Mouse (Mus musculus): ENCODE data around the gene Bach1. TPM values are rescaled to one million over a fixed set of nuclear protein-coding genes. Genes with fewer than 3 reads are reported as not detected.

The Bach1 gene
- polyA plus RNA-seq, 1 experiment, result 29.1 TPM

- Histone ChIP-seq H3K27me3 (ENCODE audit: control insufficient read depth, insufficient read depth, low read length) (no peaks in the 10 kb centered on the region), H3K36me3 (ENCODE audit: control insufficient read depth, insufficient read depth, low read length) (no peaks in the 10 kb centered on the region), H3K4me1 (ENCODE audit: control insufficient read depth, insufficient read depth, insufficient read length, low read length) (peaks cover 23% of the 10 kb centered on the region), H3K4me3 (ENCODE audit: low read depth, low read length) (no peak overlapping the region), H3K27ac (ENCODE audit: insufficient read depth, low read depth, low read length) (no peak overlapping the region)
- WGBS, result 90% methylated on average over 4 of the region's 4 CpGs
- TF ChIP-seq CTCF (IDR thresholded peaks at IDR 0.05; ENCODE audit: extremely low read depth, insufficient read length, insufficient replicate concordance, low read depth, low read length), result no peak
- TF ChIP-seq POLR2A (IDR thresholded peaks at IDR 0.05; ENCODE audit: low read depth, low read length), result no peak
Observed at GRCm38 (mm10) chr16:87666620-87667004, 32.1 kb upstream of the Bach1 start.

GRCm38 (mm10) chr16:87668002-87668401 lies 30.7 kb upstream of the Bach1 start:
- TF ChIP-seq POLR2A (IDR thresholded peaks at IDR 0.05; ENCODE audit: low read depth, low read length), result no peak
- no peak for TF ChIP-seq CTCF (IDR thresholded peaks at IDR 0.05; ENCODE audit: extremely low read depth, insufficient read length, insufficient replicate concordance, low read depth, low read length)
- peaks cover 19% of the 10 kb centered on the region for H3K4me1 ChIP-seq (ENCODE audit: control insufficient read depth, insufficient read depth, insufficient read length, low read length)
- no peaks in the 10 kb centered on the region for H3K27me3 ChIP-seq (ENCODE audit: control insufficient read depth, insufficient read depth, low read length)
- no peak overlapping the region for H3K4me3 ChIP-seq (ENCODE audit: low read depth, low read length)
- H3K27ac ChIP-seq (ENCODE audit: insufficient read depth, low read depth, low read length), result no peak overlapping the region
- no peaks in the 10 kb centered on the region for H3K36me3 ChIP-seq (ENCODE audit: control insufficient read depth, insufficient read depth, low read length)
- WGBS, result 91% methylated on average over 6 of the region's 6 CpGs

GRCm38 (mm10) chr16:87670091-87670820 lies 28.5 kb upstream of the Bach1 start:
- Histone ChIP-seq H3K27me3 (ENCODE audit: control insufficient read depth, insufficient read depth, low read length) (no peaks in the 10 kb centered on the region), H3K4me1 (ENCODE audit: control insufficient read depth, insufficient read depth, insufficient read length, low read length) (peaks cover 15% of the 10 kb centered on the region), H3K27ac (ENCODE audit: insufficient read depth, low read depth, low read length) (peak overlapping the region; percentile 79), H3K4me3 (ENCODE audit: low read depth, low read length) (no peak overlapping the region), H3K36me3 (ENCODE audit: control insufficient read depth, insufficient read depth, low read length) (no peaks in the 10 kb centered on the region)
- TF ChIP-seq POLR2A (IDR thresholded peaks at IDR 0.05; ENCODE audit: low read depth, low read length) (no peak), CTCF (IDR thresholded peaks at IDR 0.05; ENCODE audit: extremely low read depth, insufficient read length, insufficient replicate concordance, low read depth, low read length) (no peak)
- WGBS, result 36% methylated on average over 8 of the region's 8 CpGs

- H3K27ac ChIP-seq (ENCODE audit: insufficient read depth, low read depth, low read length), result peak overlapping the region; percentile 79
- peaks cover 12% of the 10 kb centered on the region for H3K4me1 ChIP-seq (ENCODE audit: control insufficient read depth, insufficient read depth, insufficient read length, low read length)
- no peak overlapping the region for H3K4me3 ChIP-seq (ENCODE audit: low read depth, low read length)
- TF ChIP-seq POLR2A (IDR thresholded peaks at IDR 0.05; ENCODE audit: low read depth, low read length) (no peak), CTCF (IDR thresholded peaks at IDR 0.05; ENCODE audit: extremely low read depth, insufficient read length, insufficient replicate concordance, low read depth, low read length) (no peak)
- no peaks in the 10 kb centered on the region for H3K27me3 ChIP-seq (ENCODE audit: control insufficient read depth, insufficient read depth, low read length)
- WGBS, result 55% methylated on average over 9 of the region's 9 CpGs
- H3K36me3 ChIP-seq (ENCODE audit: control insufficient read depth, insufficient read depth, low read length), result no peaks in the 10 kb centered on the region
Observed at GRCm38 (mm10) chr16:87670821-87671165, 28.0 kb upstream of the Bach1 start.

- TF ChIP-seq CTCF (IDR thresholded peaks at IDR 0.05; ENCODE audit: extremely low read depth, insufficient read length, insufficient replicate concordance, low read depth, low read length), result no peak
- no peak for TF ChIP-seq POLR2A (IDR thresholded peaks at IDR 0.05; ENCODE audit: low read depth, low read length)
- H3K4me3 ChIP-seq (ENCODE audit: low read depth, low read length), result no peak overlapping the region
- 87% methylated on average over 12 of the region's 12 CpGs for WGBS
Observed at GRCm38 (mm10) chr16:87671336-87671735, 27.4 kb upstream of the Bach1 start.

GRCm38 (mm10) chr16:87673155-87673554 lies 25.6 kb upstream of the Bach1 start:
- Histone ChIP-seq H3K4me3 (ENCODE audit: low read depth, low read length) (no peak overlapping the region), H3K27me3 (ENCODE audit: control insufficient read depth, insufficient read depth, low read length) (no peaks in the 10 kb centered on the region), H3K27ac (ENCODE audit: insufficient read depth, low read depth, low read length) (no peak overlapping the region), H3K4me1 (ENCODE audit: control insufficient read depth, insufficient read depth, insufficient read length, low read length) (peaks cover 10% of the 10 kb centered on the region), H3K36me3 (ENCODE audit: control insufficient read depth, insufficient read depth, low read length) (no peaks in the 10 kb centered on the region)
- 85% methylated on average over 7 of the region's 7 CpGs for WGBS
- TF ChIP-seq POLR2A (IDR thresholded peaks at IDR 0.05; ENCODE audit: low read depth, low read length), result no peak
- TF ChIP-seq CTCF (IDR thresholded peaks at IDR 0.05; ENCODE audit: extremely low read depth, insufficient read length, insufficient replicate concordance, low read depth, low read length), result no peak

More at GRCm38 (mm10) chr16:87671336-87671735, 27.4 kb upstream of the Bach1 start:
- no peaks in the 10 kb centered on the region for H3K27me3 ChIP-seq (ENCODE audit: control insufficient read depth, insufficient read depth, low read length)
- no peaks in the 10 kb centered on the region for H3K36me3 ChIP-seq (ENCODE audit: control insufficient read depth, insufficient read depth, low read length)
- H3K4me1 ChIP-seq (ENCODE audit: control insufficient read depth, insufficient read depth, insufficient read length, low read length), result peaks cover 10% of the 10 kb centered on the region
- no peak overlapping the region for H3K27ac ChIP-seq (ENCODE audit: insufficient read depth, low read depth, low read length)

- Histone ChIP-seq H3K27me3 (ENCODE audit: control insufficient read depth, insufficient read depth, low read length) (no peaks in the 10 kb centered on the region), H3K27ac (ENCODE audit: insufficient read depth, low read depth, low read length) (no peak overlapping the region), H3K4me1 (ENCODE audit: control insufficient read depth, insufficient read depth, insufficient read length, low read length) (peaks cover 10% of the 10 kb centered on the region), H3K36me3 (ENCODE audit: control insufficient read depth, insufficient read depth, low read length) (no peaks in the 10 kb centered on the region), H3K4me3 (ENCODE audit: low read depth, low read length) (no peak overlapping the region)
- TF ChIP-seq POLR2A (IDR thresholded peaks at IDR 0.05; ENCODE audit: low read depth, low read length), result no peak
- no peak for TF ChIP-seq CTCF (IDR thresholded peaks at IDR 0.05; ENCODE audit: extremely low read depth, insufficient read length, insufficient replicate concordance, low read depth, low read length)
- WGBS, result 69% methylated on average over 10 of the region's 10 CpGs
Observed at GRCm38 (mm10) chr16:87676182-87676581, 22.6 kb upstream of the Bach1 start.
